8 mouse cellular contexts compared by ENCODE assay signal in genomic region chr7:142658681-142659180, GRCm38 (mm10). TPM values are rescaled to one million over a fixed set of nuclear protein-coding genes. Genes with fewer than 3 reads are reported as not detected.
DNase-seq lines count a peak whose midpoint lies in the region; ATAC-seq and TF ChIP-seq lines count a peak whose summit lies in the region.

No protein-coding gene starts in this region.

- H3K9ac ChIP-seq in kidney, postnatal 0 days (ENCODE audit: low read depth, low read length) = peak overlapping the region; percentile 65
- peak overlapping the region; percentile 90 for H3K9ac ChIP-seq in embryonic facial prominence, embryonic 11.5 days (replicated peaks; ENCODE audit: low read length)
- H3K9ac ChIP-seq in hindbrain, embryonic 13.5 days = peak overlapping the region; percentile 35; the same call in 1 of the 2 replicates
- H3K9ac ChIP-seq in midbrain, embryonic 14.5 days (replicated peaks; ENCODE audit: low read length) = no peak overlapping the region

- peaks cover 59% of the 10 kb centered on the region for H3K27me3 ChIP-seq in kidney, postnatal 0 days (ENCODE audit: insufficient read depth, low read length)
- H3K27me3 ChIP-seq in embryonic facial prominence, embryonic 11.5 days (ENCODE audit: control insufficient read depth, insufficient read depth, low read length) = peaks cover 77% of the 10 kb centered on the region
- peaks cover 100% of the 10 kb centered on the region for H3K27me3 ChIP-seq in hindbrain, embryonic 13.5 days
- peaks cover 99% of the 10 kb centered on the region for H3K27me3 ChIP-seq in midbrain, embryonic 14.5 days (ENCODE audit: control insufficient read depth, insufficient read depth, low read length)

- peak; percentile 21 for ATAC-seq in kidney, postnatal 0 days (replicated peaks; ENCODE audit: low FRiP score, low read depth)
- peak; percentile 4; the same call in 1 of the 2 replicates for ATAC-seq in embryonic facial prominence, embryonic 11.5 days (replicated peaks; ENCODE audit: insufficient number of reproducible peaks, low FRiP score, low TSS enrichment, low read depth)
- ATAC-seq in hindbrain, embryonic 13.5 days (ENCODE audit: low FRiP score) = no peak
- ATAC-seq in midbrain, embryonic 14.5 days (ENCODE audit: low FRiP score, low TSS enrichment) = peak; percentile 21; the same call in 1 of the 2 replicates

- peak overlapping the region; percentile 69 for H3K4me2 ChIP-seq in kidney, postnatal 0 days (ENCODE audit: low read length)
- H3K4me2 ChIP-seq in embryonic facial prominence, embryonic 11.5 days (ENCODE audit: low read depth, low read length) = peak overlapping the region; percentile 76
- peak overlapping the region; percentile 48 for H3K4me2 ChIP-seq in hindbrain, embryonic 13.5 days
- H3K4me2 ChIP-seq in midbrain, embryonic 14.5 days (ENCODE audit: low read length) = peak overlapping the region; percentile 46

- DNase-seq in kidney, postnatal 0 days (ENCODE audit: low spot score) = peak; percentile 76
- DNase-seq in kidney, adult 18-20 months = no peak
- DNase-seq in embryonic facial prominence, embryonic 11.5 days (ENCODE audit: low spot score) = no peak
- peak; percentile 58 for DNase-seq in midbrain, embryonic 14.5 days
- no peak for DNase-seq in right cerebral cortex, postnatal 25 days
- DNase-seq in urinary bladder, postnatal 10 days (ENCODE audit: low spot score) = no peak
- no peak for DNase-seq in cerebellum, adult 11-12 months

- 2% methylated on average over 37 of the region's 40 CpGs for WGBS in kidney, postnatal 0 days
- under 1% methylated on average over 39 of the region's 40 CpGs for WGBS in embryonic facial prominence, embryonic 11.5 days
- WGBS in hindbrain, embryonic 13.5 days = 0% methylated on average over 39 of the region's 40 CpGs
- under 1% methylated on average over 39 of the region's 40 CpGs for WGBS in midbrain, embryonic 14.5 days

- H3K4me3 ChIP-seq in kidney, postnatal 0 days (replicated peaks; ENCODE audit: low read depth, low read length) = peak overlapping the region; percentile 51
- H3K4me3 ChIP-seq in embryonic facial prominence, embryonic 11.5 days (ENCODE audit: low read depth, low read length) = peak overlapping the region; percentile 62
- H3K4me3 ChIP-seq in hindbrain, embryonic 13.5 days = peak overlapping the region; percentile 36
- peak overlapping the region; percentile 26 for H3K4me3 ChIP-seq in midbrain, embryonic 14.5 days (replicated peaks; ENCODE audit: low read depth, low read length)

- TF ChIP-seq CTCF in kidney, postnatal 0 days (IDR thresholded peaks at IDR 0.05; ENCODE audit: low read depth) = no peak; the same call in 1 of the 2 replicates

- peaks cover 11% of the 10 kb centered on the region; the same call in 1 of the 2 replicates for H3K4me1 ChIP-seq in kidney, postnatal 0 days (replicated peaks; ENCODE audit: insufficient read depth, low read length)
- peaks cover 5% of the 10 kb centered on the region for H3K4me1 ChIP-seq in embryonic facial prominence, embryonic 11.5 days (ENCODE audit: control insufficient read depth, insufficient read depth, low read length)
- H3K4me1 ChIP-seq in hindbrain, embryonic 13.5 days (replicated peaks) = peaks cover 36% of the 10 kb centered on the region
- peaks cover 8% of the 10 kb centered on the region; the same call in 1 of the 2 replicates for H3K4me1 ChIP-seq in midbrain, embryonic 14.5 days (ENCODE audit: control insufficient read depth, insufficient read depth, low read length)

- no peaks in the 10 kb centered on the region for H3K36me3 ChIP-seq in kidney, postnatal 0 days (ENCODE audit: insufficient read depth, low read length)
- H3K36me3 ChIP-seq in embryonic facial prominence, embryonic 11.5 days (replicated peaks; ENCODE audit: control insufficient read depth, insufficient read depth, low read depth, low read length) = no peaks in the 10 kb centered on the region
- no peaks in the 10 kb centered on the region for H3K36me3 ChIP-seq in hindbrain, embryonic 13.5 days
- H3K36me3 ChIP-seq in midbrain, embryonic 14.5 days (ENCODE audit: control insufficient read depth, insufficient read depth, low read length) = no peaks in the 10 kb centered on the region

- H3K9me3 ChIP-seq in kidney, postnatal 0 days (replicated peaks; ENCODE audit: low read length) = no peaks in the 10 kb centered on the region
- H3K9me3 ChIP-seq in embryonic facial prominence, embryonic 11.5 days (replicated peaks; ENCODE audit: control insufficient read depth, low read length) = no peaks in the 10 kb centered on the region
- H3K9me3 ChIP-seq in hindbrain, embryonic 13.5 days = no peaks in the 10 kb centered on the region
- no peaks in the 10 kb centered on the region for H3K9me3 ChIP-seq in midbrain, embryonic 14.5 days (ENCODE audit: control insufficient read depth, low read length)

- H3K27ac ChIP-seq in kidney, postnatal 0 days = peak overlapping the region; percentile 77
- peak overlapping the region; percentile 87 for H3K27ac ChIP-seq in embryonic facial prominence, embryonic 11.5 days (replicated peaks; ENCODE audit: low read depth, low read length)
- H3K27ac ChIP-seq in hindbrain, embryonic 13.5 days = no peak overlapping the region
- H3K27ac ChIP-seq in midbrain, embryonic 14.5 days (replicated peaks; ENCODE audit: low read depth, low read length) = no peak overlapping the region

RNA-seq across cellular contexts. Expression of gene Igf2, which starts 7.9 kb away (rescaled TPM):
- polyA plus RNA-seq in kidney, postnatal 0 days (2015; fragmentation: Nextera tagmentation; extraction: Ambion mirVana) = 297 and 337 TPM in 2 replicates
- 313 and 355 TPM in 2 replicates for polyA plus RNA-seq in embryonic facial prominence, embryonic 11.5 days (2014; fragmentation: Nextera tagmentation; extraction: Ambion mirVana)
- 179 and 205 TPM in 2 replicates for polyA plus RNA-seq in hindbrain, embryonic 13.5 days (2015; fragmentation: Nextera tagmentation; extraction: Ambion mirVana)
- 19.1 and 102 TPM in 2 replicates for polyA plus RNA-seq in midbrain, embryonic 14.5 days (2014; fragmentation: Nextera tagmentation; extraction: Ambion mirVana)

RNA-seq across cellular contexts. Expression of gene Gm49394, which starts 11.0 kb away (rescaled TPM):
- polyA plus RNA-seq in kidney, postnatal 0 days (2015; fragmentation: Nextera tagmentation; extraction: Ambion mirVana) = not detected in 2 replicates
- 0.08 TPM in 1 of 2 replicates, not detected in the other for polyA plus RNA-seq in embryonic facial prominence, embryonic 11.5 days (2014; fragmentation: Nextera tagmentation; extraction: Ambion mirVana)
- not detected in 2 replicates for polyA plus RNA-seq in hindbrain, embryonic 13.5 days (2015; fragmentation: Nextera tagmentation; extraction: Ambion mirVana)
- polyA plus RNA-seq in midbrain, embryonic 14.5 days (2014; fragmentation: Nextera tagmentation; extraction: Ambion mirVana) = 0.04 TPM in 1 of 2 replicates, not detected in the other

Comparison
In these comparisons a context has a peak if more than half of its experiments do, and no peak if none do; other contexts are left out.
1. DNase-seq: peak in kidney, postnatal 0 days (single experiment) and midbrain, embryonic 14.5 days (single experiment); none in kidney, adult 18-20 months (single experiment), embryonic facial prominence, embryonic 11.5 days (single experiment), right cerebral cortex, postnatal 25 days (single experiment), urinary bladder, postnatal 10 days (single experiment) and cerebellum, adult 11-12 months (single experiment).
2. H3K27ac ChIP-seq: peak in kidney, postnatal 0 days (single experiment) and embryonic facial prominence, embryonic 11.5 days (single experiment); none in hindbrain, embryonic 13.5 days (single experiment) and midbrain, embryonic 14.5 days (single experiment).
3. Peak in every context shown above with its lines, with median percentiles within 50 percentile points of each other: H3K4me2 ChIP-seq and H3K4me3 ChIP-seq.